ENCODE assay signal across 32 mouse cellular contexts in the genomic region with DNA sequence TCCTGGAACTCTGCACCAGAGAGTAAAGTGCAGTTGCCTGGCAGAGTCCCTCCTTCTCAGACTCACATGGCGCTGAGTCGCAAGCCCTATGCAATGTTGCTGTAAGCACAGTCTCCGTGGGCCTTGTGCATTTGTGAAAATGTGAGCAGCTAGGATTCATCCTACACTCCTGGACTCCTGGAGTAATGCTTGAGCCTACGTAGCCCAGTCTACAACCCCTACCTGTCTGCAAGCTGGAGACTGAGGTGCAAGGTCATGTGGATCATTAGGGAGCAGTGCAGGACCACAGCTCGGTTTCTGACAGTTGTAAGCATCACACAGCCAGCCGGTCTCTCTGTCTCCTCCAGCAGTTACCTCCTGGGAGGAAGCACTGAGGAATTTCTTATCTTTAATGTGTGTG.
"Had no signal": no experiment of that assay in that cellular context is flagged by ENCODE, and none has a peak within 500 bp of the region (broad histone marks: within the 10 kb centered on the region; RNA-seq: fewer than 3 reads in every experiment).

No protein-coding gene starts in this region.

- DNase-seq: heart, postnatal 10 days; heart, postnatal 14 days; heart, postnatal 36 days; kidney, adult 11 months; kidney, adult 18-20 months; kidney, adult 8-10 months; kidney, adult 9 months; kidney, postnatal 10 days; kidney, postnatal 14 days; kidney, postnatal 36 days; kidney, postnatal 4 days; layer of hippocampus, adult 9-11 months; layer of hippocampus, postnatal 36 days had no signal

- H3K9me3 ChIP-seq: heart, embryonic 10.5 days; heart, embryonic 13.5 days; heart, embryonic 15.5 days; hindbrain, embryonic 10.5 days; hindbrain, embryonic 12.5 days; hindbrain, embryonic 13.5 days; hindbrain, embryonic 15.5 days; intestine, embryonic 15.5 days; kidney, embryonic 15.5 days had no signal

- H3K4me1 ChIP-seq: heart, embryonic 15.5 days; hindbrain, embryonic 10.5 days; hindbrain, embryonic 12.5 days; hindbrain, embryonic 13.5 days; hindbrain, embryonic 15.5 days; intestine, embryonic 15.5 days; kidney, embryonic 15.5 days had no signal

- ATAC-seq: hindbrain, embryonic 16.5 days; inflammation-experienced regulatory T-cells, adult 6 months; intestine, embryonic 15.5 days; intestine, embryonic 16.5 days; intestine, postnatal 0 days had no signal

- H3K4me3 ChIP-seq: heart, embryonic 10.5 days; heart, embryonic 12.5 days; heart, embryonic 13.5 days; heart, embryonic 15.5 days; hindbrain, embryonic 10.5 days; hindbrain, embryonic 12.5 days; hindbrain, embryonic 13.5 days; hindbrain, embryonic 15.5 days; intestine, embryonic 15.5 days; kidney, embryonic 15.5 days; layer of hippocampus, adult 2 months had no signal

- H3K9ac ChIP-seq: heart, embryonic 12.5 days; heart, embryonic 13.5 days; heart, embryonic 15.5 days; hindbrain, embryonic 12.5 days; hindbrain, embryonic 13.5 days; hindbrain, embryonic 14.5 days; hindbrain, embryonic 15.5 days; intestine, embryonic 15.5 days; kidney, embryonic 15.5 days had no signal

- H3K36me3 ChIP-seq: heart, embryonic 10.5 days; heart, embryonic 12.5 days; heart, embryonic 13.5 days; heart, embryonic 15.5 days; hindbrain, embryonic 10.5 days; hindbrain, embryonic 12.5 days; hindbrain, embryonic 13.5 days; hindbrain, embryonic 15.5 days; intestine, embryonic 15.5 days; kidney, embryonic 15.5 days had no signal

- H3K27me3 ChIP-seq: heart, embryonic 12.5 days; heart, embryonic 13.5 days; heart, embryonic 15.5 days; hindbrain, embryonic 12.5 days; hindbrain, embryonic 13.5 days; hindbrain, embryonic 15.5 days; intestine, embryonic 15.5 days; kidney, embryonic 15.5 days had no signal

- H3K27ac ChIP-seq: heart, embryonic 10.5 days; heart, embryonic 13.5 days; heart, embryonic 15.5 days; hindbrain, embryonic 10.5 days; hindbrain, embryonic 12.5 days; hindbrain, embryonic 13.5 days; hindbrain, embryonic 14.5 days; hindbrain, embryonic 15.5 days; hindbrain, postnatal 0 days; intestine, embryonic 15.5 days; kidney, embryonic 15.5 days; kidney, postnatal 0 days; layer of hippocampus, adult 2 months had no signal

- H3K4me2 ChIP-seq: heart, embryonic 11.5 days; heart, embryonic 12.5 days; heart, embryonic 13.5 days; heart, embryonic 15.5 days; hindbrain, embryonic 12.5 days; hindbrain, embryonic 13.5 days; hindbrain, embryonic 14.5 days; hindbrain, embryonic 15.5 days; intestine, embryonic 15.5 days; kidney, embryonic 15.5 days had no signal
